Mouse (Mus musculus) CH12.LX (cell line): Measurements from ENCODE around the gene Capn3.

Experiments
- CTCF ChIP-seq, 2 experiments: IDR thresholded peaks in 1 of 2; conservative IDR thresholded peaks in 1 of 2; 2 replicates each; pipeline ENCODE4 v1.5.1; 2011 to 2012; ENCODE audit warnings: low read depth in 2 of 2, low read length in 2 of 2, improper control_type of control experiment in 1 of 2, inconsistent platforms in 1 of 2, mild to moderate bottlenecking in 1 of 2, moderate library complexity in 1 of 2
- ELF1 ChIP-seq: IDR thresholded peaks from 2 replicates; pipeline ENCODE4 v1.6.1; 2014; ENCODE audit warnings: low read depth, mild to moderate bottlenecking, inconsistent platforms, low read length, improper control_type of control experiment
- EP300 ChIP-seq: IDR thresholded peaks from 2 replicates; pipeline ENCODE4 v1.6.1; 2011; ENCODE audit warnings: low read length, improper control_type of control experiment
- ETS1 ChIP-seq: conservative IDR thresholded peaks from 2 replicates; pipeline ENCODE4 v1.6.1; 2012; ENCODE audit warnings: low read depth, mild to moderate bottlenecking, inconsistent platforms, low read length, improper control_type of control experiment, moderate library complexity
- HCFC1 ChIP-seq: IDR thresholded peaks from 2 replicates; pipeline ENCODE4 v1.6.1; 2012; ENCODE audit warnings: low read depth, mild to moderate bottlenecking, inconsistent platforms, low read length, improper control_type of control experiment
- KAT2A ChIP-seq: IDR thresholded peaks from 2 replicates; pipeline ENCODE4 v1.6.1; 2012; ENCODE audit warnings: low read length, improper control_type of control experiment, inconsistent platforms; ENCODE audit not compliant: insufficient replicate concordance
- MAFK ChIP-seq: IDR thresholded peaks from 2 replicates; pipeline ENCODE4 v1.6.1; 2011; ENCODE audit warnings: low read length, improper control_type of control experiment; ENCODE audit not compliant: insufficient replicate concordance
- MEF2A ChIP-seq: IDR thresholded peaks from 2 replicates; pipeline ENCODE4 v1.6.1; 2014; ENCODE audit warnings: low read depth, mild to moderate bottlenecking, inconsistent platforms, low read length, improper control_type of control experiment, borderline replicate concordance
- MYC ChIP-seq: IDR thresholded peaks from 2 replicates; pipeline ENCODE4 v1.6.1; 2011; ENCODE audit warnings: low read depth, mild to moderate bottlenecking, improper control_type of control experiment, low read length
- NRF1 ChIP-seq: IDR thresholded peaks from 2 replicates; pipeline ENCODE4 v1.6.1; 2014; ENCODE audit warnings: low read depth, mild to moderate bottlenecking, inconsistent platforms, low read length, improper control_type of control experiment, moderate library complexity
- POLR2A ChIP-seq: IDR thresholded peaks from 2 replicates; pipeline ENCODE4 v1.6.1; 2011; ENCODE audit warnings: low read depth, mild to moderate bottlenecking, improper control_type of control experiment, low read length
- UBTF ChIP-seq: IDR thresholded peaks from 2 replicates; pipeline ENCODE4 v1.6.1; 2012; ENCODE audit warnings: low read depth, mild to moderate bottlenecking, inconsistent platforms, low read length, improper control_type of control experiment, moderate library complexity
- USF1 ChIP-seq: IDR thresholded peaks from 2 replicates; pipeline ENCODE4 v1.6.1; 2014; ENCODE audit warnings: low read depth, mild to moderate bottlenecking, inconsistent platforms, low read length, improper control_type of control experiment
- USF2 ChIP-seq: conservative IDR thresholded peaks from 2 replicates; pipeline ENCODE4 v1.6.1; 2011; ENCODE audit warnings: low read depth, low read length, improper control_type of control experiment

DNA sequence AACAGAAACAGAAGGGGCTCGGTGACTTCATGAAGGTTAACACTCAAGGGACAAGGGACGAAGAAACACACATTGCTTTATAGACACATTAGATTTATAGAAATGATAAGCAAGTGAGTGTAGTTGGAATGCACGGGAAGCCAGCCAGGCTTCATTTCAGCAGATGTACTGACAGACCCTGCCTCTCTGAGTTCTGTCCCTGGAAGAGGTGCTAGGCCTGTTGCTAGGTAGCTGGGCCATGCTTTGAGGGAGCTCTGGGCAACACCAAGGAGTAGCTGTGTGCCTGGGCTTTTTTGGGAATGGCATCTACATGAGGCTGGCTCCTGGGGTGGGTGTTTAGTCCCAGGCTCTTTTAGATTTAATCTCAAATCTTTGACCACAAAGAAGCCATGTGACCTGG lies 40.7 kb downstream of the Capn3 start:
- no peak for TF ChIP-seq CTCF (conservative IDR thresholded peaks at IDR 0.05 in 1 of 2, IDR thresholded peaks at IDR 0.05 in 1 of 2; ENCODE audit: low read depth in 2 of 2, low read length in 2 of 2)
- no peak for TF ChIP-seq POLR2A
- no peak for TF ChIP-seq MAFK
- TF ChIP-seq USF1, result no peak
- TF ChIP-seq EP300, result no peak
- TF ChIP-seq USF2, result no peak
- TF ChIP-seq MEF2A, result no peak
- no peak for TF ChIP-seq ELF1
- TF ChIP-seq UBTF, result no peak
- no peak for TF ChIP-seq ETS1
- TF ChIP-seq NRF1, result no peak
- TF ChIP-seq HCFC1, result no peak
- TF ChIP-seq KAT2A, result no peak
- TF ChIP-seq MYC, result no peak
